Mouse (Mus musculus) kidney, adult 9 months (tissue): ENCODE data around the gene Gm5460.

Source experiments
- DNase-seq: peaks from one replicate; pipeline ENCODE4 v3.0.0; 2022

Gm5460 gene

GRCm38 (mm10) chr14:34016381-34016780 is at the start of gene Gm5460:
Gene Gm5460 (plus strand): TSS chr14:34016758.
- DNase-seq = no peak

DNA sequence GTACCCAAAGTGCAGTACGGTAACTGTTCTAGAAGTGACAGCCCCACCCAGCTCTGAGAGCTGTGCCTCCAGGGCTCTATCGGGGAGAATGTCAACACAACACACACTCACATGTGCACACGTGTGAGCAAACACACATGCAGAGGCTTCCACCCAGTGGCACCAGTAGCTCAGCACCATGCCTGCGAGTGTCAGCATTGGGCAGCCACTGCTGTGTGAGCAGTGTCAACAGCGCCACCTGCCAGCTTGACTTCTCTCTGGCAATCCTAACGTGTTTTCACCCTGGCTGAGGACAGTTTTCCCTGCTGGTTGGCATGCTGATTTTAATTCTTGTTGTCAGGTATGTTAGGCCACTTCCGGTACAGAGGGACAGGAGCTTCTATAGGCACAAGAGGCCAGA is 43.9 kb upstream of the Gm5460 start:
- DNase-seq = no peak

DNA sequence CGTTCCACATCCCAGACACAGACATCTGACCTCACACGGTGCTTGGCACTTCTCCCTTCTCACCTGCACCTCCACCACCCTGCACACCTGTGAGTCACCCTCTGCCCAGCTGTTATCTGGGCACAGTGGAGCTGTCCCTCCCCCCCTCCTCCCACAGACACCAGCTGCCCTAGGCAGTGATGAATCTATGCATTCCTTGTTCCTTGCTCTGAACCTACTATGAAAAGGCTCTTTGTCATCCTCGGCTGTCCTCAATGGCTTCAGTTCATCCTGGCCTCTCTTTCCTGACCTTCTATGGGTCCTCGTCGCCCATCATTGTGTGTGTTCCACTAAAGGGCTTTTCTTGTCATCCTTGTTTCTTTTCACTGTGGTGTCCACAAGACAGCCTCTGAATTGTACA is 41.8 kb upstream of the Gm5460 start:
- no peak for DNase-seq

DNA sequence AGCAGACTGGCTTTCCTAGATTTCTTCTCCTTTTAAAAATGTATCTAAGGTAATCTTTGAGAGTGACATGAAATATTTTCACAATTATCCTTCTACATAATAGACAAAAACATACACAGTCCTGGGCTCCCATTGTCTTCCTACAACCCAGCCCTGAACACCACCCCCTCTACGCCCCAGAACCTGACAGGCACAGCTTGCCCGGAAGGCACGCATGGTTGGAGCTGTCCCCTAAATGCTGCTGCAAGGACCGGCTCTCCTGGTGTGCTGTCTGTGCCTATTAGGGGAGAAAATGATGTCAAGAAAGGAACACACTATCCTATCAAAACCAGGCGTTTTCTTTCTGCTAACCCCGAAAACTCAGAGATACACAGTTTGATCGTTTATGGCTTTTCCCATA is 38.8 kb upstream of the Gm5460 start:
- no peak for DNase-seq

DNA sequence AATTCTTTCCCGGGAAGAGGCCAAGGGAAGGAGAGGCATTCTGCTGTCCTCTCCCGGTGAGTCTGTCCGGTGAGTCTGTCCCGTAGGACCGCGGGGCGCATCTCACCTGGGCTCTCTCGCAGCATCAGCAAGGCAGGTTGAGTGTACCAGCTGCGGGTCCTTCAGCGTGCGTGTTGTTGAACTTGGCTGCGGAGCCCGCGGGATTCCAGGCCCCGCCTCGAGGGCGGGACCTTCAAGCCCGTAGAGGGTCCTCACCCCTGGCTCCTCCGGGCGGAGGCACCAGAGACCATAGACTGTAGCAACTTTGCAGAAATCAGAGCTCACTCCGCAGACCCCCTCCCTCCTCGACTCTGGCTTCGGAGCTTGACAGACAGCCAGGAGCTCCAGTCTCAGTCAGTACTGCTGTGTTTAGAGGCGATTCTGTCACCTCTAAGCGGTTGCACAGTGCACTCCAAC is 37.9 kb upstream of the Gm5460 start, which contains the start of gene Zfp488:
Zfp488 (minus strand) TSS at position 161 of the 456 bp plus-strand sequence.
- DNase-seq = no peak

GRCm38 (mm10) chr14:33989201-33989600 is 27.4 kb upstream of the Gm5460 start:
- no peak for DNase-seq

- DNase-seq = no peak
Measured at GRCm38 (mm10) chr14:33991971-33992370, 24.6 kb upstream of the Gm5460 start.

DNA sequence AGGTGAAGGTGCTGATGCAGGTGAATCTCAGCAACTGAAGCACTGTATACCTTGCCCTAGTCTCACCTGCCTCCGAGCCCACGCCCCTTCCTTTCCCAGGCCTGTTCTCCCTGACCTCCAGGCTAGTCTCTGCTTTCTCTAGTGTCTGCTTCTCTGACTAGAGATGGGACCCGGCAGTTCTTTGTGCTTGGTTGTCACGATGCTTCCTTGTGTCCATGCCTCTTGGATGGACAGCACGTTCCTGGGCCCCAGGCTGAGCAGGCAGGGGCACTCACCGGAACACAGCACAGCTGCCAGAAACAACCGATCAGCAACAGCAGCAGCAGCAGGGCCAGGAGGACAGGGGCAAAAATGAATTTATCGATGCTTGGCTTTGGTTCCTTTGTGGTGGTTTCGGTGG is 23.5 kb upstream of the Gm5460 start:
- no peak for DNase-seq

GRCm38 (mm10) chr14:33993521-33994289 is 22.9 kb upstream of the Gm5460 start:
- DNase-seq = no peak

DNA sequence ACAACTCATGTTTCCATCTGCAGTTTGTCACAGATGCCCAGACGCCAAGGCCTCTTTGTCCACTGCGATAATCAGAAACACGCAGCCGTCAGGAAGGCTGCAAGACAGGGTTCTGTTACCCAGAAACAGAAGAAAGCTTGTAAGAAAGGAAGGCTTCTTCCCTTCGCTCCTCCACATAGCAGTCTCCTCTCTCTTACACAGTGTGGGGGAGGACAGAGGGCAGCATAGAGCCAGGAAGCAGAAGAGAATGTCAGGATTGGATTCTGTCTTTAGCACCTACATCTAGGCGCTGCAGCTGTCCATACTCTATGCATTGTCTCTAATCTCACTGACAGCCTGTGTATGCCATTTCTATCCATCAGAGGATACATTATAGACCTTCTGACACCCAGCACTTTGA is 19.1 kb upstream of the Gm5460 start:
- DNase-seq = no peak

DNA sequence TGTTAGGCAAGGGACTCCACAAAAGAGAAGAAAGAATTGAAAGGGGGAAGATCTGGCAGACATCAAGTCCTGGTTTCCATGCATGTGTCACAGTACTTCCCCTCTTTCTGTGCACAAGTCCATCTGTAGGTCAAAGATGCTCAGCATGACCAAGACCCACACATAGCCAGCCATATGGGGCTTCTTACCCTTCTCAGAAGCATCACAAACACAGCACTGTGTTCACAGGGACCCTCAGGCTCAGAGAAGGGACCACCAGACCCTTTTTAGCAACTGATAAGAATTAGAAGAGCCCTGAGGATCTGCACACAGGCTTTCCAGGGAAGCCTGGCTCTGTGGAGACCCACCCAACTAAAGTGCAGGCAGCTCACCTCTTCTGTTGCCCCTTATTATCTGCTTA is 16.5 kb upstream of the Gm5460 start:
- DNase-seq = no peak

DNA sequence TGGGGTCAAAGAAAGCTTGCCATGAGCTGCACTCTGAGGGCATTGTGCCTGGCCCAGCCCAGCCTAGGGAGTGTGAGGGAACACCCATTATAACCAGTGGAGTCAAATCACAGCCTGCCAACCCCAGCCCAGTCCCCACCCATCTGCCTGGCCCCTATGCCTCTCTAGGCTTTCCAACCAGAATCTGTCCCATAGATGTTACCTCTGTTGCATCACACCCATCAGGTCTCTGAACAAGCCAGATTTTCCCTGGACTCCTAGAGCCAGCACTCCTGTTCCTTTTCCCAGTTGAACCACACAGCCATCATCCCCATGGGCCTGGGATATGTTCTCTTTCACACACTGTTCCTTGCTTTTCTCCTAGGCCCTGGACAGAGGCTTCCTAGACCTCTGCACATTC is 15.1 kb upstream of the Gm5460 start:
- no peak for DNase-seq

DNA sequence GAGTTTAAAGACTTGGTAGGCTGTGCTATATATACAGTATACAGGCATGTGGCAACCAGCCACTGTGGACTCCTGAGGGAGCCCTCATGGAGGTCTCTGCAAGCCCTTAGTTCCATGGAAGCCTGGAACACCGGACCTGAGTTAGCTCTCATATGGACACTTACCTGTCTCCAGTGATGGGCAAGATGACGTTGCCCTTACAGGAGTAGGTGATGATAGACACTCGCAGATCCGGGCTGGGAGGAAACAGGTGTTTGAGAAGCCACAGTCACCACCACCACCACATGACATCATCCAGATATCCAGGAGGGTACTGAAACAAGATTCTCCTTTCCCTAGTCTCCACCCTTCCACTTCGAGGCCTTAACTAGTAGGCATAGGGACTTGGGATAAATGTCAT is 14.2 kb upstream of the Gm5460 start:
- no peak for DNase-seq

DNA sequence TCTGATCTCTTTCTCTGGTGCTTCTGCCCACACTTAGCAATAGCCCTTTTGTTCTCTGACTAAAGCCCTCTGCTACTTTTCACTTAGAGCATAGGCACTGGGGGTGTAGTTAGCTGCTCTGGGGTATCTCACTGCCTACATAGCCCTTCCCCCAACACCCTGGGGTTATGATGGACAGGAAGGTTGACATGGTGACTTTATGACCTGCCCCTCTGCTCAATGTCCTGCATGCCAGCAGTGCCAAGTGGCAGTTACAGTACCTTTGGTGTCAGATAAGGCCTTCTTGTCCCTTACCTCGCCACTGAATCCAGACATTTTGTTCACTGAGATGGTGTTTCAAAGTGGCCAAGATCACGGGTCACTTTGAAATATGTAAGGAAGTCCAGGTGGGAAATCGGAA is 1.5 kb upstream of the Gm5460 start, which contains the start of gene Gm30083:
Gm30083 (minus strand) TSS at position 120 of the 400 bp plus-strand sequence.
- DNase-seq = no peak

DNA sequence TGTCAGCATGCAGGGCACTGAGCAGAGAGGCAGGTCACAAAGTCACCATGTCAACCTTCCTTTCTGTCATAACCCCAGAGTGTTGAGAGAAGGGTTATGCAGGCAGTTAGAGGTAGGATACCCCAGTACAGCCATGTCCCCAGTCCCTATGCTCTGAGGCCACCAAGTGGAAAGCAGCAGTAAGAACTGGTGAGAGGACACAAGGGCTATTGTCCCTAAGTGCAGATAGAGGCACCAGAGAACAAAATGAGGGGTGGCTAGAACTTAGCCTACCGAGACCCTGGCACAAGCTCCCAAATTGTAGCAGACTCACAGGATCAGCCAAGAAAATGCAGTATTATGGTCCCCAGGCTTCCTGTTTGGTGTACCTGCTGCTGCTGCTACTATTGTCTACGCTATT is 380 bp downstream of the Gm5460 start:
- DNase-seq = no peak

- no peak for DNase-seq
Measured at GRCm38 (mm10) chr14:34026710-34027109, 10.2 kb downstream of the Gm5460 start.

- no peak for DNase-seq
Measured at GRCm38 (mm10) chr14:34033841-34034610, 17.5 kb downstream of the Gm5460 start.

- DNase-seq = no peak
Measured at GRCm38 (mm10) chr14:34041241-34041640, 24.7 kb downstream of the Gm5460 start.

DNA sequence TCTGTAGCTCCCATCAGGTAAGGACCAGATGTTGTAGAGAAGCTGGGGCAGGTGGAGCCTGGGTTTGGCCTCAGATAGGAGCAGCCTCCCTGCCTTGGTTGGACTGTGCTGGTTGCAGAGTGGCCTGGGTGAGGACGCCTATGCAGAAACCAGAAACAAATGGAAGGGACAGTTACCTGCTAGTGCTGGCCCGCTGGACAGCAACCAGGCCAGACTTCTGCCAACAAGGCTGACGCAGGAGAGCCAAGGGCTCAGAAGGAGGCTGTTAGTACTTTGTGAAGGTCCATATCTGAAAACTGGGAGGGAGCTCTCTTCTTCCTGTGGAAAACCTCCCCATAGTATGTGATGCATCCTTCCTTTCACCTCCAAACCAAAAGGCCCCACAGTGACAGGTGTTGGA is 26.8 kb downstream of the Gm5460 start:
- DNase-seq = no peak

- no peak for DNase-seq
Measured at GRCm38 (mm10) chr14:34050101-34050779, 33.7 kb downstream of the Gm5460 start.

DNA sequence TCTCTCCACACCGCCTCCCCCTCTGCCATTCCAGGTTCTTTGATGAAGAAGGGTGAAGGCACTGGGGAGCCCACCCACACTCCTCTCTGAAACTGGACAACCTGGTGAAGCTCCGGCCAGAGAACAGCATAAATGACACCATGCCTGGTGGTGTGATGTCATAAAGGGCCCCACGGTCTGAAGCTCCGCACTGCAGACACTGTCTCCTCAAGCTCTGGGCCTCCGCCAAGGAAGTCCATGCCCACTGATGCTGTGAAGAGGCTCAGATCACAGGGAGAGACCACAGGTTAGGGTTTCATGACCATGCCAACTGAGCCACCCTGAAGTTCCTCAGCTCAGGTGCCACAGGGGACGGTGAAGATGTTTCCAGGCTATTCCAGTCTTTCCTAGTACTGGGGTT is 36.0 kb downstream of the Gm5460 start, which contains the start of gene Antxrl:
Antxrl (plus strand) TSS at position 192 of the 400 bp plus-strand sequence.
- DNase-seq = no peak

- DNase-seq = no peak
Measured at GRCm38 (mm10) chr14:34071665-34072064, 55.1 kb downstream of the Gm5460 start.

DNA sequence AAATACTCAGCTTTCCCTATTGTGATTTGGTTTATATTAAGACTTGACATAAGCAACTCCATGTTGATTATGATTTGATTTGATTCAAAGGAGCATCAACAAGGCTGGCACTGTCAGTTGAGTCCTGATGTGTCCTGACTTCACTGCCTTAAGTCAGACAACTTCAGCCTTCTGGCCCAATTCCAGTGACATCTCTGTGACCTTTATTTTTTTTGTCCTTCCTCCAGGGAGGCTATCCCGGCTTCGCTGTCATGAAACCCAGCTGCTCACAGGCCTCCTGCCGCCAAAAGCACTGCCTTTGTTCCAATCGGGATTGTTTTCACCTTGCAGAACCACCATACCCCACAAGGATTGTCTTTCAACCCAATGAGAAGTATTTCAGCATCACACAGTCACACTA is 58.8 kb downstream of the Gm5460 start:
- DNase-seq = peak; percentile 24
